Mouse (Mus musculus): ENCODE results near the gene Atp6v0e2. TPM values are rescaled to one million over a fixed set of nuclear protein-coding genes. Genes with fewer than 3 reads are reported as not detected.
A peak's percentile ranks its signal among the peaks of the same experiment; 100 is the strongest.
"Not testable (repeated sequence)": the region's sequence is repeated elsewhere in the genome, so short reads cannot be mapped to it uniquely, and the experiment has no call there.

The Atp6v0e2 gene
- 10 to 100 TPM; 14.0 to 16.4 TPM for total RNA-seq (2021)

GRCm38 (mm10) chr6:48537105-48537954 lies at the start of gene Atp6v0e2:
Atp6v0e2 (plus strand) TSS chr6:48537615.
- peak; percentile 81 for DNase-seq

DNA sequence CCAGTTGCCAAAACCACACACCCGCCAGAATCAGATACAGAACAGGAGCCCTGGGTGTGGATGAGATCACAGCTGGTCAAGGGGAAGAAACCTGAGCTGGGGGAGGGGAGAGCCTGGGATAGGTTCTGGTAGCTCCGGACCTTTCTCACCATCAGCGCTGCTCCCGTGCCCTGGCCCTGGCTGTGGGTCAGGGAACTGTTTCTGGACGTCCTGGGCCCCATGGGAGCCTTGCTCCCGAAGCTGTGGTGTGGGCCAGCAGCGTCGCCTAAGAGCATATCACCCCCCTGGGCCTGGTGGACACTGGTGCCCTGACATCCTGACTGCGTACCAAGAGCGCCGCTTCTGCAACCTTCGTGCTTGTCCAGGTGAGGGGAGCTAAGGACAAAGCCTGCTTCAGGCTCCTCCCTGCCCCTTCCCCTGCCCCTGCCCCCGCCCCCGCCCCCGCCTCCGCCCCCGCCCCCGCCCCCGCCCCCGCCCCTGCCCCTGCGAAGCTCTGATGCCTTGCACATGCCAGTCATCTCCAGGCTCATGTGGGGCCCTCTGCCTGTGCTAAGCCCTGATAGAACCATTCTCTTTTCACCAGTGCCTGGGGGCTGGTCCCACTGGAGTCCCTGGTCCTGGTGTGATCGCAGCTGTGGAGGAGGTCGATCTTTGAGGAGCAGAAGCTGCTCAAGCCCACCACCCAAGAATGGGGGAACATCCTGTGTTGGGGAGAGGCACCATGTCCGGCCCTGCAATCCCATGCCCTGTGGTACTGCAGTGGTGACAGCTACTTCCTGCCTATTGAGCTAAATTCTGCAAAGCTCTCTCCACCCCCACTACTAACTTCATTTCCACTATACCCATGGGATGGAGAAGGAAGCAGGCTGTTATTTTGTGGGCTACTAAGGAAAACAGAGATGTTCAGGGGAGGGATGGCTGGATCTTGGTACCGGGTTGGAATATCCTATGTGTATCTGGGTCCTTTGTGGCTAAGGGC lies 49.4 kb upstream of the Atp6v0e2 start:
- peak; percentile 41 for DNase-seq

DNA sequence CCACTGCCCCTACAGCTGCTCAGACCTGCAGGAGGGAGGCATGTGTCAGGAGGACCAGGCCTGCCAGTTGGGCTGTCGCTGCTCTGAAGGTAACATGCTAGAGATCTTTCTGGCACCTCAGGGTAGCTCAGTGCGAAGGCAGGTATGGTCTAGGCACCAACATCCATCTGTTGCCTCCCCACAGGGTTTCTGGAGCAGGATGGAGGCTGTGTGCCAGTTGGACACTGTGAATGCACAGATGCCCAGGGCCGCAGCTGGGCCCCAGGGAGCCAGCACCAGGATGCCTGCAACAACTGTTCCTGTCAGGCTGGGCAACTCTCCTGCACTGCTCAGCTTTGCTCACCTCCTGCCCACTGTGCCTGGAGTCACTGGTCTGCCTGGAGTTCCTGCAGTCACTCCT lies 47.7 kb upstream of the Atp6v0e2 start:
- DNase-seq, result no peak

- DNase-seq, result no peak
These were observed 46.1 kb upstream of the Atp6v0e2 start for GRCm38 (mm10) chr6:48491361-48491760.

DNA sequence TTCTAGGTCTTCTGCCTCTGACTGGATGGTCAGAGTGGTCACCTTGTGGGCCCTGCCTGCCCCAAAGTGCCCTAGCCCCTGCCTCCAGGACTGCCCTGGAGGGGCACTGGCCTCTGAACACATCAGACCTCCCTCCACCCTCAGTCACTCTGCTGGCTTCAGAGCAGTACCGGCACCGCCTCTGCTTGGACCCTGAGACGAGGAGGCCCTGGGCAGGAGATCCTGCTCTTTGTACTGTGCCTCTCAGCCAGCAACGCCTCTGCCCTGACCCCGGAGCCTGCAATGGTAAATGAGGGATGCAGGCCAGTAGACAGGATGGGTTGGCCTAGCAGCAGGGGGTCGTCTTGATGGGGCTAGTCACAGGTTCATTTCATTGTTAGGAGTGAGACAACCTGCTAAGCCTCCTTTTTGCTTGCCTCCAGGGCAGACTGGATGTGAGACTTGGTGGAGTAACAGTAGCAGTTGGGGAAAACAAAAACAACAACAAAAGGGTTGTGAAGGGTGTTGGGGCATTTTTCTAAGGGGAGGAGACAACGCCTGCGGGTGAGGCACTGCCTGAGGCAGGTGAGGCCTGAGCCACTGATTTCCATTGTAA lies 44.2 kb upstream of the Atp6v0e2 start:
- DNase-seq, result no peak

DNA sequence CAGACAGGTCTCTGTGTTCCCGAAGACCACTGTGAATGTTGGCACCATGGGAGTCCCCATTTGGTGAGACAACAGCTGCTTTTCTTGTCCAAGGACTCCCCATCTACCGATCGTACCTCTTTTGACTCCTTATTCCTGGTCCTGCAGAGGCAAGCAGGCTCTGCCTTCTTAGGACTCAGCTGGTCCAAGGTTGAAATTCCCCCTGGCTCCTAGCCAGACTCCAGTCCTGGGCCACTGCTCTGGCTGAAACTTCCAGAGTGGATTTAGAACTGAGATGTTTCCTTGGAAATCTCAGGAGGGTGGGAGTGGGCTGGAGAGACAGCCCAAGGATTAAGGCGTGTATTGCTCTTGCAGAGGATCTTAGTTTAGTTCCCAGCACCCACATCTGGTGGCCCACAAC lies 39.9 kb upstream of the Atp6v0e2 start:
- no peak for DNase-seq

DNA sequence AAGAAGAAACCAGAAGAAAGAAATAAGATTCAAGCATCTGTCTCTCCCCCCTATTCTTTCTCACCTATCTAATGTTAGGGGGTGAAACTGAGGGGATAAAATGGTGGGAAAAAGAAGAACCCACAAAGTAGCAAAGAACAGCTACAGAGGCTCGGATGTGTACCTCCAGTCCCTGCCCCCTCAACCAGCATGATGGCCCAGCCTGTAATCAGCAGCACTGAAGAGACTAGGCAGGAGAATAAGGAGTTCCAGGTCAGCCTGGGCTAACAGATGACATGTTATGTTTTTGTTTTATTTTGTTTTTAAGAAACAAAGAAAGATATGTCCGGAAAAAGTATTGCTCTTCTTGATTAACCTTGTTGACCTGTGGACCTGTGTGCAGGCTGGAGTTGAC lies 33.6 kb upstream of the Atp6v0e2 start:
- no peak for DNase-seq

GRCm38 (mm10) chr6:48504241-48504854 lies 33.1 kb upstream of the Atp6v0e2 start:
- peak; percentile 77 for DNase-seq

- no peak for DNase-seq
These were observed 29.3 kb upstream of the Atp6v0e2 start for GRCm38 (mm10) chr6:48508087-48508486.

DNA sequence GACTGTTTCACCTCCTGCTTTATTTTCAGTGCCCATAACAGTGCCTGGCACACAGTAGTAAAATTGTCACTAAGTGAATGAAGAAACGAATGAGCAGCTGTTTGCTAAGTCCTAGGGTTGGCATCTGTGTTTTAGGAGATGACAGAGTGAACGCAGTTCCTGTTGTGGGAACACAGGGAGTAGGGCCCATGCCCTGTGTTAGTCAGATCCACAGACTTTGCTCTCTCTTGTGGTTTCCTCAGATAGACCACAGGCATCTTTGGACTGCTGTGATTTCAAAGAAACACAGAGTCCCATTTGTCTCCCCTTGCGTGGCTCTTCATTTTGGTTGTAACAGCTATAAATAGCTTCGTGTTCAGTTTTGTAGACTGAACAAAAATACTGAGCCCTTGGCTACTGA lies 27.0 kb upstream of the Atp6v0e2 start:
- DNase-seq, result no peak

- no peak for DNase-seq
These were observed 25.6 kb upstream of the Atp6v0e2 start for GRCm38 (mm10) chr6:48511861-48512260.

DNA sequence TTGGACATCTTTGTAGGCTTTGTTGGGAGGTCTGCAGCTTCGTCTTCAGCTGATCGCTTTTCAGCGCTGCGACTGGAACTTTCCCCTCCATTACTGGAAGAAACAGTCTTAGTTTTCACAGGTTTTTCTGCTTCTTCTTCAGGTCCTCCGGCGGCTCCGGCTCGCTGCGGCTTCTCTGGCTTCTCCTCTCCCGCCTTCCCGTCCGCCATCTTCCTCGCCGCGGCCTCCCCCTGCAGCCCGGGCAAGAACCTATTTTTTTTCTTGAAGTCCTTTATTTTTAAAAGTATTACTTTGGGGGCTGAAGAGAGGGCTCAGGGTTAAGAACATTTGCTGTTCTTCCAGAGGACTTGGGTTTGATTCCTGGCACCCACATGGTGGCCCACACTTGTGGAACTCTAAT lies 12.5 kb upstream of the Atp6v0e2 start:
- DNase-seq, result not testable (repeated sequence)

GRCm38 (mm10) chr6:48527901-48528300 lies 9.5 kb upstream of the Atp6v0e2 start:
- no peak for DNase-seq

GRCm38 (mm10) chr6:48529261-48529660 lies 8.2 kb upstream of the Atp6v0e2 start:
- DNase-seq, result no peak

- DNase-seq, result no peak
These were observed 7.5 kb upstream of the Atp6v0e2 start for GRCm38 (mm10) chr6:48529871-48530440.

DNA sequence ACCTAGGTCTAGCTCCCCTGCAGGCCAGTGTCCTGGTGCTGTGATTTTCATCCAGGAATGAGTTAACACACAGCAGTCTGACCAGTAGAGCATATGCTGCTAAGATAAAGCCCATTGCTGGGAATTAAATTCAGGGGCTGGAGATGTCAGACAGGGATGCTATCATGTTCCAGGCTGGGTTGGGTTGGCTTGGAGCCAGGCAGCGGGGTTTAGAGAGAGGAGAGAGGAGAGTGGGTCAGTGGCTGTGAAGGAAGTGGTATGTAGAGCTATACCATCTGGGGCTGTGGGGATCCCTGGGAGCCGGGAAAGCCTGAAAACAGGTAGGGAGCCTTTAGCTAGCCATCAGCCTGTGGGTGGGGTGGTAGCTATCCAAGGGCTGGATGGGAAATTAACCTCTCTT lies 6.6 kb upstream of the Atp6v0e2 start:
- DNase-seq, result no peak

- no peak for DNase-seq
These were observed 3.9 kb upstream of the Atp6v0e2 start for GRCm38 (mm10) chr6:48533475-48533874.

DNA sequence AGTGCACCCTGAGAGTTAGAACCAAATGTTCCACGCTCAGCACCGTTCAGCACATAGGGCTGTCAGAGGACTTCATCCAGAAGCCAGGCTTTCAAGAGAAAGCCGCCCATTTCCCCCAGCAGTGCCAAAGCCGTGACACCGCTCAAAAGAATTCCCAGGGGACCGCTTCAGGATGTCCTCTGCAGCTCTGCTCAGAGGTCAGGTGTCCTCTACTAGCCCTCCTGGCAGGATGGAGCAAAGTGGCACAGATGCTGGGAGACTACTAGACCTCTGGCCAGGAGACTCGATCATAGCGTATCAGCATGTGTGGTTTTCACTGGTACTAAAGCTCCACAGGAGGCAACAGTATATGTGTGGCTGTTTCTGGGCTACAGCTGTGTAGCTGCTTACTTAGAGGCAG lies 2.5 kb upstream of the Atp6v0e2 start:
- no peak for DNase-seq

DNA sequence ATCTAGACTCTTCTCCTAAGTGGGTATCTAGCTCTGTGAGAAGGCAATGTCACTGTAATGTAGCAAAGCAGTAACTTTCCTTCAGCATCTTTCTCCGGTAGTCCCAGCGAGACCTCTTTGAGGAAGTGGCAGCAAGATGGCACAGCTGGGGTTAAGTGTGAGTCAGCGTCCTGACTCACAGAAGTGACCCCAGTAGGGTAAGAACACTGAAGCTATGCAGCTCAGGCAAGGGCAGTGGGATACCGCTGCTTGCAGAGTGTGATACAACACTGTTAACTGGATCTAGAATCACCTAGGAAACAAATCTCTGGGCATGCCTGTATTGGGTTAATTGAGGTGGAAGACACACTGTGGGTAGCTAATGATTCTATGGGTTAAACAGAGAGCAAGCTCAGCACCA lies 1.3 kb upstream of the Atp6v0e2 start:
- DNase-seq, result no peak

- DNase-seq, result peak; percentile 86
These were observed 1.7 kb downstream of the Atp6v0e2 start for GRCm38 (mm10) chr6:48538841-48539737.

DNA sequence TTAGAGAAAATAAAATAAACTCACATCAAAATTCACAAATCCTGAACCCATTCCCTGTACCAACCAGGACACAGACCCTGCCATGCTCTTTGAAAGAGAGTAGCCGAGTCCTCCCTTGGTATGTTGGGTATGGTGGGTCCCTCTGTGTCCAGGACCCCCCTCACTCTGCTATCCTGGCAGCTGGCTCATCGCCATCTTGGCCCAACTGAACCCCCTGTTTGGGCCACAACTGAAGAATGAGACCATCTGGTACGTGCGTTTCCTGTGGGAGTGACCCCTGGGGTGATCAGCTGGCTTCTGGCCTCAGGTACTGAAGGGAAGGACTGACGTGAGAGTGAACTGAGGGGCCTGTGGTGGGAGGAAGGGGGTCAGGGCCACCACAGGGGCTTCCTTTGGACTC lies 2.4 kb downstream of the Atp6v0e2 start:
- no peak for DNase-seq

Measured in heart, postnatal 4 days (tissue).